Mouse (Mus musculus) mouse trophoblast stem cell (cell line): ENCODE measurements at regions not wholly inside any gene's neighbourhood (a gene's known extent, or its start where the extent isn't known, plus 50 kb on each side); places are given as distances from the start of the nearest gene placed in this dataset.

Experiments
- in situ Hi-C, 2 experiments: fragments of 300-500 bp; cut with MseI, MboI; formaldehyde crosslinking; loops; 2 replicates in 1 of 2; 3 replicates in 1 of 2; pipeline ENCODE4 v1.15.1; 2025

DNA sequence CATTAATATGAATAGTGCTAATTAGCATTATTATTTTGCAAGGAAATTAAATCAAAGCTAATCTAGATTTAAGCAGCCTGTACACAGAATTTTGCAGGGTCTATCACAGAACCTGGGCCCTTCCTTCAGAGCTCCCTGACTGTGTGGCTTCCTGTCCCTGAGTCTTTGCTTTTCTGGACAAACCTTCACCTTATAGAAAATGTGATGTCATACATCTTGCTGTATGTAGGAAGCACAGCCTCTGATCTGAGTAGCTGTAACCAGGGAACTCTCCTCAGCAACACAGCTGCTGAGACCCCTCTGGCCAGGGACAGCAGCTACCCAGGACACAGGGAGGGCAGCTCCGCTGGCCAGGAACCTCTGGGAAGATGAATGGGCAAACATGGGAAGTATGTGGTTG, 51.7 kb upstream of the Camk1g start:
- in situ Hi-C loops = no loop called here

DNA sequence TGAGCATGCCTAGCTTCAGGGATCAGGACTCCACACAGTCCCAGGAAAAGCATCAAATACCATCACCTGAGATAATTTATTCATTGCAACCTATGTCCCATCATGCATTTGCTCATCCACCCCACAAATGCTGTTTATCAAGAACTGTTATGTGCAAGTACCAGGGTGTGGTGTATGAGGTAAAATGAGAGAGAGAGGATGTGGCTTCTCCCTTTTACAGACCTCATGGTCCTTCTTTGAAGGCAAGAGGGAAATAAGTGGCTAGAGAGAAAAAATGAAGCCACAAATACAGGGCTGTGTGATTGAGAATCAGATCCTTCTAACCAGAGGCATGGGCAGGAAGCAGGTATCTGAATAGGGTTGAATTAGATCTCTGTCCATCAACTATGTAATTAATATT, 51.3 kb upstream of the Camk1g start:
- in situ Hi-C loops = no loop called here
